8 mouse cellular contexts compared by ENCODE assay signal in the genomic region with DNA sequence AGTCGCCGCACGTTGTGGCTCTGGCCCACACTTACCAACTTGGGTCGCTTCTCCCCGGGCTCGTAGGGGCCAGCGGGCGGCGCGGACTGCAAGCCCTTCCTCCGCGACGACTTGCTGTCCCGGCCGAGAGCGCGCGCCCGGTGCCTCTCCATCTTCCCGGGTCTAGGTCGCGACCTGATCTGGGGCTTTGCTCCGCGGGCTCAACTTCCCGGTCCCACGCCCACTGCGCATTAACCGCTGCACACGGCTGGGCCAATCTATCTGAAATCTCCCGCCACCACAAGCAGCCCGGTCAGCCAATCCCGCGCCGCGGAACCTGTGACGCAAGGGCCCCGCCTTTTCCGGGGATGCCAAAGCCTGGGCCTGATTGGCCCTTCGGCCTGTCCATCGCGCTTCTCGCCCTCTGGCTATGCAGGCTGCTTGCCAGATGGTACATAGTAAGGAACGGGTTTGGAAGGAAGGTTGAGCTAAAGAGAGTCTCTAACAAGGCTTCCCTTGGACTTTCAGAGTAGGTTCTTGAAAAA. TPM values are rescaled to one million over a fixed set of nuclear protein-coding genes. Genes with fewer than 3 reads are reported as not detected.
DNase-seq lines count a peak whose midpoint lies in the region; ATAC-seq and TF ChIP-seq lines count a peak whose summit lies in the region.

TSS of gene Diaph3 (minus strand) at position 273 of the 524 bp plus-strand sequence.

- TF ChIP-seq CTCF in lung, adult 2 months (IDR thresholded peaks at IDR 0.05; ENCODE audit: insufficient read depth, low read length): no peak

- under 1% methylated on average over 43 of the region's 43 CpGs for WGBS in forebrain, embryonic 15.5 days
- WGBS in lung, adult 2 months: under 1% methylated on average over 43 of the region's 43 CpGs

- intact Hi-C loops in heart, postnatal 25 days (cut with DNase I): loop anchor here (10.0 kb wide), 1 partner anchor 274 kb away; the partner anchor contains the start of gene Tdrd3

- TF ChIP-seq POLR2A in lung, adult 2 months (IDR thresholded peaks at IDR 0.05; ENCODE audit: borderline replicate concordance, extremely low read depth, low read depth, low read length): no peak

- peaks cover 4% of the 10 kb centered on the region in 2 experiments; a peak in 1 of 4 replicates for H3K4me1 ChIP-seq in ES-E14 (ENCODE audit: control insufficient read depth in 2 of 2, insufficient read depth in 2 of 2, low read length in 2 of 2, poor library complexity in 1 of 2)
- peaks cover 14% of the 10 kb centered on the region for H3K4me1 ChIP-seq in forebrain, embryonic 15.5 days
- H3K4me1 ChIP-seq in lung, adult 2 months (ENCODE audit: control insufficient read depth, insufficient read depth, low read length): peaks cover 5% of the 10 kb centered on the region

- H3K4me3 ChIP-seq in ES-E14 (ENCODE audit: insufficient read depth in 1 of 2, low read depth in 1 of 2, low read length in 2 of 2, poor library complexity in 1 of 2, severe bottlenecking in 1 of 2): peak within 1 kb of the TSS; percentile 86 to 91
- H3K4me3 ChIP-seq in forebrain, embryonic 15.5 days: peak within 1 kb of the TSS; percentile 81
- H3K4me3 ChIP-seq in lung, adult 2 months (replicated peaks; ENCODE audit: extremely low read depth, low read depth, low read length): peak within 1 kb of the TSS; percentile 73

- H3K9me3 ChIP-seq in ES-E14 (ENCODE audit: control insufficient read depth, insufficient read depth, low read depth, low read length): no peaks in the 10 kb centered on the region
- H3K9me3 ChIP-seq in forebrain, embryonic 15.5 days: no peaks in the 10 kb centered on the region

- peak; percentile 96 for DNase-seq in ES-E14 (ENCODE audit: low read depth, low spot score)
- DNase-seq in cerebellum, adult 11-12 months: peak; percentile 76
- peak; percentile 89 for DNase-seq in heart, postnatal 25 days (ENCODE audit: low spot score)
- DNase-seq in layer of hippocampus, adult 18-20 months (ENCODE audit: low spot score in 2 of 2): peak; percentile 89 to 96
- DNase-seq in lung, adult 2 months: peak; percentile 93
- peak; percentile 85 to 87 for DNase-seq in thymus, adult 18-20 months

- no peaks in the 10 kb centered on the region for H3K27me3 ChIP-seq in forebrain, embryonic 15.5 days

- peak within 1 kb of the TSS; percentile 92 for H3K4me2 ChIP-seq in forebrain, embryonic 15.5 days (replicated peaks)

- peak; percentile 100 for ATAC-seq in forebrain, embryonic 15.5 days (replicated peaks)
- ATAC-seq in neutrophil, adult 5-6 weeks (ENCODE audit: extremely low read depth, insufficient number of reproducible peaks, low FRiP score, poor library complexity, severe bottlenecking): peak; percentile 96

- in situ Hi-C loops in ES-E14 (cut with MboI; ENCODE audit: low sequenced_read_pairs in 2 of 2, unreplicated experiment in 2 of 2): loop anchor here in 1 of 2 experiments (25.0 kb wide), 1 partner anchor 296 kb away; no protein-coding TSS in a partner anchor

- H3K36me3 ChIP-seq in ES-E14 (ENCODE audit: control insufficient read depth, insufficient read depth, low read length, poor library complexity, severe bottlenecking): no peaks in the 10 kb centered on the region
- H3K36me3 ChIP-seq in forebrain, embryonic 15.5 days: no peaks in the 10 kb centered on the region

- H3K9ac ChIP-seq in ES-E14 (ENCODE audit: insufficient read depth, low read depth, low read length, poor library complexity, severe bottlenecking): peak within 1 kb of the TSS; percentile 82
- H3K9ac ChIP-seq in forebrain, embryonic 15.5 days (replicated peaks): peak within 1 kb of the TSS; percentile 36

- H3K27ac ChIP-seq in ES-E14 (ENCODE audit: insufficient read depth, low read depth, low read length, poor library complexity, severe bottlenecking): peak within 1 kb of the TSS; percentile 17; the same call in 1 of the 2 replicates
- no peak within 1 kb of the TSS for H3K27ac ChIP-seq in forebrain, embryonic 15.5 days (replicated peaks)

TF ChIP-seq in ES-E14, 5 proteins besides CTCF, POLR2A, EP300 and RAD21:
- no peak for TF ChIP-seq ZNF384 (IDR thresholded peaks at IDR 0.05; ENCODE audit: low read depth, low read length)
- TF ChIP-seq CHD2 (IDR thresholded peaks at IDR 0.05; ENCODE audit: low read depth, low read length): peak; percentile 90
- no peak for TF ChIP-seq ZC3H11A (IDR thresholded peaks at IDR 0.05; ENCODE audit: borderline replicate concordance, low read depth, low read length)
TF ChIP-seq in ES-E14: peak in this region for 1.

RNA-seq across cellular contexts. Expression of gene Diaph3, which starts in this region (rescaled TPM):
- total RNA-seq in ES-E14 (2012; rRNA removed): 13.1 and 20.1 TPM in 2 replicates
- 6.4 and 7.3 TPM in 2 replicates for polyA plus RNA-seq in forebrain, embryonic 15.5 days (2015; fragmentation: Nextera tagmentation; extraction: Ambion mirVana)
- total RNA-seq in heart, postnatal 25 days (2021): 1 to 10 TPM; 1.4 to 1.6 TPM
- total RNA-seq in layer of hippocampus, adult 18-20 months (2021): 1 to 10 TPM; 4.8 to 5.1 TPM
- 0.28 and 0.65 TPM in 2 replicates for polyA plus RNA-seq in lung, adult 2 months (2012; rRNA removed)
- total RNA-seq in neutrophil, adult 5-6 weeks (2017): 2.0 and 3.6 TPM in 2 replicates

Comparison
In these comparisons a context has a peak if more than half of its experiments do, and no peak if none do; other contexts are left out.
1. Peak in DNase-seq and H3K4me3 ChIP-seq in lung, adult 2 months; RNA of the gene not detected or under 1 TPM.